Mouse (Mus musculus): ENCODE data around the gene Rims1.

GRCm38 (mm10) chr1:22594841-22595240 lies 211.0 kb downstream of the Rims1 start:
- TF ChIP-seq CTCF (IDR thresholded peaks at IDR 0.05; ENCODE audit: borderline replicate concordance, insufficient read depth, low read length) (no peak), POLR2A (IDR thresholded peaks at IDR 0.05; ENCODE audit: low read depth, low read length) (no peak)
